Mouse (Mus musculus) kidney, adult 2 months (tissue): ENCODE measurements around the gene Krt16. TPM values are rescaled to one million over a fixed set of nuclear protein-coding genes. Genes with fewer than 3 reads are reported as not detected.
"Not testable (repeated sequence)": the region's sequence is repeated elsewhere in the genome, so short reads cannot be mapped to it uniquely, and the experiment has no call there.

ENCODE experiments used
- DNase-seq: peaks from one replicate; pipeline ENCODE4 v3.0.0; 2021
- H3K27ac ChIP-seq: fragments of 200-500 bp; 2 replicates; pipeline ENCODE4 v1.5.1; 2012; ENCODE audit warnings: low read depth, low read length, control low read depth, inconsistent platforms; ENCODE audit not compliant: insufficient read depth
- H3K27me3 ChIP-seq: fragments of 200-500 bp; replicated peaks from 2 replicates; pipeline ENCODE4 v1.6.1; 2012; ENCODE audit warnings: mild to moderate bottlenecking, moderate library complexity, low read length, inconsistent platforms; ENCODE audit not compliant: control insufficient read depth, insufficient read depth
- H3K36me3 ChIP-seq: fragments of 200-500 bp; 2 replicates; pipeline ENCODE4 v1.6.1; 2012; ENCODE audit warnings: mild to moderate bottlenecking, moderate library complexity, low read length, inconsistent platforms; ENCODE audit not compliant: control insufficient read depth, insufficient read depth
- H3K4me1 ChIP-seq: fragments of 200-500 bp; 2 replicates; pipeline ENCODE4 v1.6.1; 2011; ENCODE audit warnings: low read length; ENCODE audit not compliant: control insufficient read depth, insufficient read depth
- H3K4me3 ChIP-seq: fragments of 200-500 bp; 2 replicates; pipeline ENCODE4 v1.5.1; 2011; ENCODE audit warnings: mild to moderate bottlenecking, low read depth, low read length, control low read depth; ENCODE audit not compliant: insufficient read depth
- CTCF ChIP-seq: fragments of 200-500 bp; conservative IDR thresholded peaks from 2 replicates; pipeline ENCODE4 v1.5.1; 2011; ENCODE audit warnings: low read depth, mild to moderate bottlenecking, control low read depth, low read length, moderate library complexity, mixed read lengths; ENCODE audit not compliant: insufficient read depth, insufficient read length
- POLR2A ChIP-seq: fragments of 200-500 bp; IDR thresholded peaks from one replicate; pipeline ENCODE4 v1.6.1; 2011; ENCODE audit warnings: low read depth, low read length, control low read depth
- WGBS: fragments of 180-500 bp; shearing (Covaris S2); methylation state at CpG from one replicate; pipeline ENCODE4 v1.1.7; 2018; 5-methylcytosine and 5-hydroxymethylcytosine counted together
- polyA plus RNA-seq: library from polyadenylated mRNA; depleted of rRNA; stranded (reverse); fragments of >200 nt; gene quantifications from 2 replicates; pipeline ENCODE4 v1.2.3, GENCODE M21; 2012

Gene Krt16
- polyA plus RNA-seq, 1 experiment, result not detected

DNA sequence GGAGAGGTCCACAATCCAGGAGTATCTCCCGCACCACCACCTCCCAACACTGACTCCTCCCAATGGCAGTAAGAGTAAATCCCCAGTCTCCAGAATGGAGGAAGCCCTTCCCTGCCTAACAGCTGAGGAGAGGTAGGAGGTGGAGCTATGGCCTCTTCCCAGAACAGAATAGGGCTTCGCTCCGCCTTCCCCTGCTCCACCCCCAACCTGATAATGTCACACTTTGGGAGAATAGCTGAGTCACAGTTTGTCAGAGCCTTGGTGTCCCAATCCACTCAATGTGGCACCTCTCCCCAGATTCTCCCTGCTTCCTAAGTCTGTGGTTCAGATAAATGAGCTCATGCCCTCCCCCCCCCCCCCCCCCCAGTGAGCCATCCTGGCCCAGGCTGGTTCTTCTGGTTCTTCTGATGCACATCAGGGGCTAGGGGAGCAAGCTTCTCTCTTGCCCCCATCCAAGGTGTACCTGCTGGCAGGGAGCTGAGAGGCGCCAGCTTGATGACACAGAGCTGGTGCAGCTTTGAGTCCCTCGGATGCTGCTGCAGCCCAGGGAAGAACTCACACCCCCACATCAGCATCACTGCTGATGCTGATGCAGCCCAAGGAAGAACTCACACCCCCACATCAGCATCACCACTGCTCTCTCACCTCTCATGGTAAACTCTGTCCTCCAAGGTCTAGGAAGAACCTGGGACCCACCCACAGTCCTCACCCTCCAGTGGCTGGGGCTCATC, 5.8 kb upstream of the Krt16 start:
- TF ChIP-seq POLR2A (no peak), CTCF (no peak)
- Histone ChIP-seq H3K27me3 (no peaks in the 10 kb centered on the region), H3K4me1 (no peaks in the 10 kb centered on the region), H3K27ac (no peak overlapping the region), H3K4me3 (no peak overlapping the region), H3K36me3 (no peaks in the 10 kb centered on the region)
- WGBS, result 64% methylated on average over 5 of the region's 5 CpGs
- DNase-seq, result no peak

DNA sequence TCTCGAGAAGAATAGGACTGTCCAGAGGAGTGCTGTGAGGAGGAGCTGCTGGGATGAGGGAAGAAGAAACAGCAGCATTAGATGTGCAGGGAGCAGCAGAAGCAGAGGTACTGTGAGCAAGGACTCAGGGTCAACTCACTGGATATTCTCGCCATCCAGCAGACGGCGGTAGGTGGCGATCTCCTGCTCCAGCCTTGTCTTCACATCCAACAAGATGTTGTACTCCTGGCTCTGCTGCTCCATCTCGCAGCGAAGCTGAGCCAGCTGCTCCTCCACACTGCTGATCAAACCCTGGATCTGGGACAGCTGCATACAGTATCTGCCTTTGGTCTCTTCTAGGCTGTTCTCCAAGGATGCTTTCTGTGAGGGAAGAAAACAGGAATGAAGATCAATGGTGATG, 2.2 kb downstream of the Krt16 start:
- not testable (repeated sequence) for H3K4me1 ChIP-seq, H3K4me3 ChIP-seq, H3K36me3 ChIP-seq, DNase-seq, H3K27me3 ChIP-seq, H3K27ac ChIP-seq
- 69% methylated on average over 7 of the region's 7 CpGs for WGBS

DNA sequence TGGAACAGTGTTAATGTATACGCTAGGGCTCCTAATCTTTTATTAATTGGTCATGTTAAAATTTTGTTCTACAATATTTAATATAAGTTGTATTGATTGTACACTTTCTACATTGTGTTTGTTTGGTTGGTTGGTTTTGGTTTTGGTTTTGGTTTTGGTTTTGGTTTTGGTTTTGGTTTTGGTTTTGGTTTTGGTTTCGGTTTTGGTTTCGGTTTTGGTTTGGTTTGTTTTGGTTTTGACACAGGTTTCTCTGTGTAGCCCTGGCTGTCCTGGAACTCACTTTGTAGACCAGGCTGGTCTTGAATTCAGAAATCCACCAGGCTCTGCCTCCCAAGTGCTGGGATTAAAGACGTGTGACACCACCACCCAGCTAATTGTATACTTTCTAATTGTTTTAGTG, 8.4 kb downstream of the Krt16 start:
- H3K4me1 ChIP-seq, H3K4me3 ChIP-seq, H3K36me3 ChIP-seq, H3K27ac ChIP-seq, H3K27me3 ChIP-seq, DNase-seq: not testable (repeated sequence)
- 88% methylated on average over 4 of the region's 4 CpGs for WGBS

DNA sequence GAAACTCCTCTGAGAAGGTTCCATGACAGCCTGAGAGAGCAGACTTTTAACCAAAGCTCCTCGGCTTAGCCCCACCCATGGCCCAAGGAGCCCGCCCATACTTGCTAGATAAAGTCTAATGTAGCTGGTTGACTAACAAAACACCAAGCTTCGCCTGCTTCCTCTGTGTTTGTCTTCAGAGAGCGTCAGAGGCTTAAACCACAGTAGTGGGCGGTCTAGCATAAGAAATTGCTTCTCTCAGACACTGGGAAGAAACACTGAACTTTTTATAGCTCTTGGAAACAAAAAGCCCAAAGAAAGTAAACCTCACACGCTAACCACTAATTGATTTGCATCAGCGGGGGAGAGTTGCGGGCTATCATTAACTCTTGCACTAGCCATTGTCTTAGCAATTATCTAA, 27.0 kb downstream of the Krt16 start:
- DNase-seq, result no peak
- 49% methylated on average over 8 of the region's 8 CpGs for WGBS
- H3K4me3 ChIP-seq, result no peak overlapping the region
- no peaks in the 10 kb centered on the region for H3K4me1 ChIP-seq
- TF ChIP-seq POLR2A, result no peak
- TF ChIP-seq CTCF, result no peak
- H3K36me3 ChIP-seq, result no peaks in the 10 kb centered on the region
- no peaks in the 10 kb centered on the region for H3K27me3 ChIP-seq
- H3K27ac ChIP-seq, result no peak overlapping the region

DNA sequence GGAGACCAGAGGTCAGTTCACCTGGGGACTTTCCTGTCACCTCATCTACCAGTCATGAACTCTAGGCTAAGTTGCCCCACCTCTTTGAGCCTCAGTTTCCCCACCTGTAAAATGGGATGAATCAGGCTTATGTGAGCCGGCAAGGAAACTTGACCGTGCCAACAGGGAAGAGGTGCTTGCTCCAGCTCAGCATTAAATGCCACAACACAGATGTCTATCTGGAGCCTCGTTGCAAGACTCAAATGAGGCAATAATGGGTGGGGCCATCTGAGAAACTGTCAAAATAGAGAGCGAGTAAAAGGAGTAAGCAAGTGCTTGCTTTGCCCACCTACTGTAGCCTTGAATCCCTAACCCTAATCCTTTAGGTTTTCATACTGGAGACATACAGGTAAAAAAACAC, 29.4 kb downstream of the Krt16 start:
- Histone ChIP-seq H3K36me3 (no peaks in the 10 kb centered on the region), H3K27me3 (no peaks in the 10 kb centered on the region), H3K27ac (no peak overlapping the region), H3K4me1 (no peaks in the 10 kb centered on the region), H3K4me3 (no peak overlapping the region)
- no peak for TF ChIP-seq POLR2A
- no peak for TF ChIP-seq CTCF
- no peak for DNase-seq
- 89% methylated on average over 4 of the region's 4 CpGs for WGBS

DNA sequence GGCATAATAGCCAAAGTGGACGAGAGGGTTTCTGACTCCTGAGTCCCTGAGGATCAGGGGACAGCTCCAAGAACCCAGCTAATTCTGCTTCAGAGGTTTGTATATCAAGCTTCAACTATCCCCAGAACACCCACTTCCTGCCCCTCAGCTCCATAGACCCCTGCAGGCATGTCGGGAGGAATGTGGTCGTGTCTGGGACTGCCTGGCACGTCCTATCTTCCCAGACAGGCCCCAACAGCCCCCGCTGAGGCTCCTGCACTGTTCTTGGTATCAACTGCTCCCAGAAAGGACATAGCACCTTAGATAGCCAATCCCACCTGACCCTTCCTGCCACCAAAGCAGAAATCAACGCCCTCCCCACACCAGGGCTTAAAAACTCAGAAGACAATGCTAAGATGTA, 40.2 kb downstream of the Krt16 start:
- no peak overlapping the region for H3K27ac ChIP-seq
- no peak overlapping the region for H3K4me3 ChIP-seq
- no peaks in the 10 kb centered on the region for H3K36me3 ChIP-seq
- TF ChIP-seq POLR2A (no peak), CTCF (no peak)
- WGBS, result 44% methylated on average over 6 of the region's 6 CpGs
- no peaks in the 10 kb centered on the region for H3K4me1 ChIP-seq
- no peaks in the 10 kb centered on the region for H3K27me3 ChIP-seq
- no peak for DNase-seq

DNA sequence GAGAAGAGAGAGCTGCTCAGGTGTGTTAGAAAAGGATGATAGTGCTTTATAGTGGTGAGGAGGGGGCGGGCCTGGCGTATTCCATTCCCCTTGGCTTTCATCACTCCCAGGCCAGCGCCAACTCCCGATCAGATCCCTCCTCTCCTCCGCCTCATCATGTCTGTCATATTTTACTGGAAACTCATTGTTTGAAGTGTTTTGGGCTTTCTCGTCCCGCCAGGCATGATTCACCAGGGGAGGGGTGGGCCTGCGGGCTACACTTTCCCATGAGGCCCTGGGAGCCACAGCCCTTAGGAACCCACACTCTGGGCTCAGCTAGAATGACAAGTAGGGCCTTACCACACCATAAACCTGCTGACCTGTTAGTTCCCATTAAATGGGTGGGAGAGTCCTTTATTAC, 41.2 kb downstream of the Krt16 start, which contains the start of gene Krt14:
TSS of gene Krt14 (minus strand) at position 51 of the 400 bp plus-strand sequence.
- Histone ChIP-seq H3K4me1 (no peaks in the 10 kb centered on the region), H3K27ac (no peak within 1 kb of the TSS), H3K4me3 (no peak within 1 kb of the TSS), H3K27me3 (no peaks in the 10 kb centered on the region), H3K36me3 (no peaks in the 10 kb centered on the region)
- 78% methylated on average over 8 of the region's 8 CpGs for WGBS
- no peak for TF ChIP-seq POLR2A
- no peak for DNase-seq

DNA sequence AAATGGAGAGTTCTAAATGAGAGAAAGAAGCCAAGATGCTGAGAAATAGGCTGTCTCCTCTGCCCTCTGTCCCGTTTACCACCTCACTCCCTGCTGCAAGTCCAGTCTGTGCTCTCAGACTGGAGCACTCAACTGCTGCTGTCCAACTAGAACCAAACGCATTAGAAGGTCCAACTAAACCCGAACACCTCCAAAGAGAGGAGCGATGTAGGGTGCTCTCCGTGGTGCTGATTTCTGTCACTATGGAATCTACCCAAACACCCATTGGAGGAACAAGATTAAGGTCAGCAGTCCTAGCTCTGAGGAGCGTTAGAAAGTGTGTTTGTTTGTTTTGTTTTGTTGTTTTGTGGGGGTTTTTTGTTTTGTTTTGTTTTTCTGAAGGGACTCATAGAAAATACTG, 45.3 kb downstream of the Krt16 start:
- Histone ChIP-seq H3K36me3 (no peaks in the 10 kb centered on the region), H3K4me1 (no peaks in the 10 kb centered on the region), H3K27ac (no peak overlapping the region), H3K27me3 (no peaks in the 10 kb centered on the region), H3K4me3 (no peak overlapping the region)
- DNase-seq, result peak; percentile 6
- WGBS, result 14% methylated on average over 6 of the region's 6 CpGs
- no peak for TF ChIP-seq CTCF
- TF ChIP-seq POLR2A, result no peak
